Mouse (Mus musculus): ENCODE results near the gene Tgfa.

The Tgfa gene

GRCm38 (mm10) chr6:86277620-86278019 lies 82.6 kb downstream of the Tgfa start:
- peak in 1 of 2 experiments; percentile 49 for DNase-seq (ENCODE audit: inconsistent age in 2 of 2, low spot score in 1 of 2)

- no peak for DNase-seq (ENCODE audit: inconsistent age in 2 of 2, low spot score in 1 of 2)
Observed at GRCm38 (mm10) chr6:86281573-86282210, 86.7 kb downstream of the Tgfa start.

GRCm38 (mm10) chr6:86293301-86293700 lies 98.3 kb downstream of the Tgfa start:
- peak in 1 of 2 experiments; percentile 77 for DNase-seq (ENCODE audit: inconsistent age in 2 of 2, low spot score in 1 of 2)

- peak in 1 of 2 experiments; percentile 42 for DNase-seq (ENCODE audit: inconsistent age in 2 of 2, low spot score in 1 of 2)
Observed at GRCm38 (mm10) chr6:86295451-86295850, 100.4 kb downstream of the Tgfa start.

- DNase-seq (ENCODE audit: inconsistent age in 2 of 2, low spot score in 1 of 2): no peak
Observed at GRCm38 (mm10) chr6:86296126-86296525, 101.1 kb downstream of the Tgfa start.

GRCm38 (mm10) chr6:86296938-86297337 lies 101.9 kb downstream of the Tgfa start:
- no peak for DNase-seq (ENCODE audit: inconsistent age in 2 of 2, low spot score in 1 of 2)

- DNase-seq (ENCODE audit: inconsistent age in 2 of 2, low spot score in 1 of 2): no peak
Observed at GRCm38 (mm10) chr6:86298961-86299360, 103.9 kb downstream of the Tgfa start.

GRCm38 (mm10) chr6:86299381-86299780 lies 104.4 kb downstream of the Tgfa start:
- peak in 1 of 2 experiments; percentile 68 for DNase-seq (ENCODE audit: inconsistent age in 2 of 2, low spot score in 1 of 2)

GRCm38 (mm10) chr6:86305680-86306079 lies 110.7 kb downstream of the Tgfa start:
- DNase-seq (ENCODE audit: inconsistent age in 2 of 2, low spot score in 1 of 2): no peak

- peak; percentile 47 to 78 for DNase-seq (ENCODE audit: inconsistent age in 2 of 2, low spot score in 1 of 2)
Observed at GRCm38 (mm10) chr6:86314011-86314410, 119.0 kb downstream of the Tgfa start.

- DNase-seq (ENCODE audit: inconsistent age in 2 of 2, low spot score in 1 of 2): peak; percentile 26 to 52
Observed at GRCm38 (mm10) chr6:86317066-86317465, 122.0 kb downstream of the Tgfa start.

GRCm38 (mm10) chr6:86318855-86319254 lies 123.8 kb downstream of the Tgfa start:
- peak; percentile 88 to 93 for DNase-seq (ENCODE audit: inconsistent age in 2 of 2, low spot score in 1 of 2)

- DNase-seq (ENCODE audit: inconsistent age in 2 of 2, low spot score in 1 of 2): no peak
Observed at GRCm38 (mm10) chr6:86322031-86322563, 127.1 kb downstream of the Tgfa start.

- DNase-seq (ENCODE audit: inconsistent age in 2 of 2, low spot score in 1 of 2): no peak
Observed at GRCm38 (mm10) chr6:86322991-86323390, 128.0 kb downstream of the Tgfa start.

- no peak for DNase-seq (ENCODE audit: inconsistent age in 2 of 2, low spot score in 1 of 2)
Observed at GRCm38 (mm10) chr6:86324400-86324799, 129.4 kb downstream of the Tgfa start.
